Mouse (Mus musculus) lung, postnatal 0 days (tissue): ENCODE results near the gene Cd247. TPM values are rescaled to one million over a fixed set of nuclear protein-coding genes. Genes with fewer than 3 reads are reported as not detected.

Experiments
- ATAC-seq: fragments of 200-750 bp; cut with Nextera tagmentation; 2 replicates; pipeline ENCODE4 v1.8.0; 2017; ENCODE audit warnings: moderate library complexity
- DNase-seq: peaks from one replicate; pipeline ENCODE4 v3.0.0-alpha.2; 2016; ENCODE audit warnings: low spot score
- H3K27ac ChIP-seq: fragments of 300-500 bp; sonication (generic); 2 replicates; pipeline ENCODE4 v1.5.1; 2014; ENCODE audit warnings: antibody characterized with exemption, mild to moderate bottlenecking, low read length, mixed read lengths
- H3K27me3 ChIP-seq: fragments of 300-500 bp; sonication (generic); replicated peaks from 2 replicates; pipeline ENCODE4 v1.6.1; 2014; ENCODE audit warnings: low read length, mixed read lengths; ENCODE audit not compliant: insufficient read depth
- H3K36me3 ChIP-seq: fragments of 300-500 bp; sonication (generic); 2 replicates; pipeline ENCODE4 v1.6.1; 2014; ENCODE audit warnings: low read length, mixed read lengths; ENCODE audit not compliant: insufficient read depth
- H3K4me1 ChIP-seq: fragments of 300-500 bp; sonication (generic); 2 replicates; pipeline ENCODE4 v1.6.1; 2014; ENCODE audit warnings: antibody characterized with exemption, low read depth, low read length, mixed read lengths; ENCODE audit not compliant: insufficient read depth
- H3K4me2 ChIP-seq: fragments of 300-500 bp; sonication (generic); replicated peaks from 2 replicates; pipeline ENCODE4 v1.6.1; 2014; ENCODE audit warnings: low read depth, mild to moderate bottlenecking, low read length, moderate library complexity, mixed read lengths
- H3K4me3 ChIP-seq: fragments of 300-500 bp; sonication (generic); 2 replicates; pipeline ENCODE4 v1.5.1; 2014; ENCODE audit warnings: low read depth, low read length
- H3K9ac ChIP-seq: fragments of 300-500 bp; sonication (generic); replicated peaks from 2 replicates; pipeline ENCODE4 v1.6.1; 2014; ENCODE audit warnings: low read depth, mild to moderate bottlenecking
- H3K9me3 ChIP-seq: fragments of 300-500 bp; sonication (generic); 2 replicates; pipeline ENCODE4 v1.6.1; 2016; ENCODE audit warnings: low read length, mixed read lengths
- CTCF ChIP-seq: IDR thresholded peaks from 2 replicates; pipeline ENCODE4 v1.5.1; 2016; ENCODE audit warnings: antibody characterized with exemption, mild to moderate bottlenecking
- EP300 ChIP-seq: IDR thresholded peaks from 2 replicates; pipeline ENCODE4 v1.6.1; 2016; ENCODE audit warnings: antibody characterized with exemption, mild to moderate bottlenecking, control low read depth
- WGBS: fragments of 180-500 bp; shearing (Covaris S2); extraction: QIAGEN DNeasy Blood & Tissue Kit; methylation state at CpG from one replicate; pipeline ENCODE4 v1.1.7; 2014; 5-methylcytosine and 5-hydroxymethylcytosine counted together
- polyA plus RNA-seq: library from polyadenylated mRNA; unstranded; fragments of >200 nt; fragmentation: Nextera tagmentation; extraction: Ambion mirVana; gene quantifications from 2 replicates; pipeline ENCODE4 v1.2.1, GENCODE M21; 2015

The Cd247 gene
- polyA plus RNA-seq, 1 experiment from 2014 or later = 1.3 TPM

- Histone ChIP-seq H3K4me1 (peaks cover 7% of the 10 kb centered on the region; the same call in 1 of the 2 replicates), H3K4me3 (peak overlapping the region; percentile 57), H3K36me3 (no peaks in the 10 kb centered on the region), H3K4me2 (peak overlapping the region; percentile 100), H3K9ac (peak overlapping the region; percentile 36; the same call in 1 of the 2 replicates), H3K27me3 (peaks cover 16% of the 10 kb centered on the region; the same call in 1 of the 2 replicates), H3K9me3 (no peaks in the 10 kb centered on the region), H3K27ac (no peak overlapping the region)
- TF ChIP-seq CTCF (no peak), EP300 (no peak)
- ATAC-seq = peak; percentile 41
- 0% methylated on average over 21 of the region's 26 CpGs for WGBS
- peak; percentile 29 for DNase-seq
Observed at GRCm38 (mm10) chr1:165844956-165845355, 56.5 kb downstream of the Cd247 start.

- WGBS = 4% methylated on average over 14 of the region's 14 CpGs
- H3K4me1 ChIP-seq = peaks cover 7% of the 10 kb centered on the region; the same call in 1 of the 2 replicates
- H3K27ac ChIP-seq = no peak overlapping the region
- H3K36me3 ChIP-seq = no peaks in the 10 kb centered on the region
- peaks cover 16% of the 10 kb centered on the region; the same call in 1 of the 2 replicates for H3K27me3 ChIP-seq
- H3K9me3 ChIP-seq = no peaks in the 10 kb centered on the region
- TF ChIP-seq CTCF (no peak), EP300 (no peak)
- DNase-seq (peak; percentile 53), ATAC-seq (peak; percentile 51)
- H3K4me2 ChIP-seq = peak overlapping the region; percentile 100
- H3K9ac ChIP-seq = no peak overlapping the region
- peak overlapping the region; percentile 57 for H3K4me3 ChIP-seq
Observed at GRCm38 (mm10) chr1:165845366-165845765, 56.9 kb downstream of the Cd247 start.

- Histone ChIP-seq H3K4me1 (0 out of 2 replicates have a peak, but pooled peaks cover 2% of the 10 kb centered on the region), H3K27me3 (peaks cover 9% of the 10 kb centered on the region; the same call in 1 of the 2 replicates), H3K9me3 (no peaks in the 10 kb centered on the region), H3K4me2 (no peak overlapping the region), H3K36me3 (no peaks in the 10 kb centered on the region), H3K4me3 (no peak overlapping the region), H3K27ac (peak overlapping the region; percentile 43; the same call in 1 of the 2 replicates), H3K9ac (no peak overlapping the region)
- ATAC-seq (no peak), DNase-seq (no peak)
- TF ChIP-seq CTCF = no peak
- TF ChIP-seq EP300 = no peak
- 81% methylated on average over 8 of the region's 8 CpGs for WGBS
Observed at GRCm38 (mm10) chr1:165848417-165848816, 59.9 kb downstream of the Cd247 start.

- DNase-seq = peak; percentile 19
- Histone ChIP-seq H3K27ac (peak overlapping the region; percentile 43), H3K27me3 (peaks cover 9% of the 10 kb centered on the region; the same call in 1 of the 2 replicates), H3K36me3 (no peaks in the 10 kb centered on the region), H3K9me3 (no peaks in the 10 kb centered on the region), H3K4me1 (0 out of 2 replicates have a peak, but pooled peaks cover 2% of the 10 kb centered on the region), H3K4me3 (no peak overlapping the region), H3K4me2 (no peak overlapping the region), H3K9ac (no peak overlapping the region)
- TF ChIP-seq CTCF = no peak; the same call in 1 of the 2 replicates
- no peak for TF ChIP-seq EP300
- WGBS = 39% methylated on average over 4 of the region's 4 CpGs
- ATAC-seq = peak; percentile 27
Observed at GRCm38 (mm10) chr1:165848881-165849280, 60.4 kb downstream of the Cd247 start.

- TF ChIP-seq EP300 = no peak
- TF ChIP-seq CTCF = no peak
- H3K9ac ChIP-seq = no peak overlapping the region
- no peak overlapping the region for H3K4me2 ChIP-seq
- DNase-seq (peak; percentile 3), ATAC-seq (peak; percentile 26)
- no peaks in the 10 kb centered on the region for H3K36me3 ChIP-seq
- no peak overlapping the region for H3K4me3 ChIP-seq
- H3K4me1 ChIP-seq = 0 out of 2 replicates have a peak, but pooled peaks cover 2% of the 10 kb centered on the region
- H3K9me3 ChIP-seq = no peaks in the 10 kb centered on the region
- 55% methylated on average over 17 of the region's 17 CpGs for WGBS
- H3K27me3 ChIP-seq = peaks cover 5% of the 10 kb centered on the region; the same call in 1 of the 2 replicates
- H3K27ac ChIP-seq = peak overlapping the region; percentile 43
Observed at GRCm38 (mm10) chr1:165849458-165850445, 61.3 kb downstream of the Cd247 start.

- Histone ChIP-seq H3K9ac (no peak overlapping the region), H3K4me2 (no peak overlapping the region), H3K27me3 (no peaks in the 10 kb centered on the region), H3K9me3 (no peaks in the 10 kb centered on the region), H3K27ac (no peak overlapping the region), H3K4me3 (no peak overlapping the region), H3K4me1 (0 out of 2 replicates have a peak, but pooled peaks cover 2% of the 10 kb centered on the region), H3K36me3 (no peaks in the 10 kb centered on the region)
- no peak for DNase-seq
- 47% methylated on average over 5 of the region's 5 CpGs for WGBS
- ATAC-seq = no peak
- TF ChIP-seq EP300 = no peak
- TF ChIP-seq CTCF = no peak
Observed at GRCm38 (mm10) chr1:165852131-165852530, 63.6 kb downstream of the Cd247 start.
